Mouse (Mus musculus) liver, postnatal 0 days (tissue): ENCODE measurements around the gene 2210408I21Rik. TPM values are rescaled to one million over a fixed set of nuclear protein-coding genes. Genes with fewer than 3 reads are reported as not detected.
A peak's percentile ranks its signal among the peaks of the same experiment; 100 is the strongest.

ENCODE experiments used
- ATAC-seq: fragments of 200-750 bp; cut with Nextera tagmentation; 2 replicates; pipeline ENCODE4 v1.8.0; 2017; ENCODE audit warnings: mild to moderate bottlenecking, moderate library complexity
- DNase-seq: peaks from one replicate; pipeline ENCODE4 v3.0.0-alpha.2; 2016
- H3K27ac ChIP-seq: fragments of 300-500 bp; sonication (generic); 2 replicates; pipeline ENCODE4 v1.5.1; 2014; ENCODE audit warnings: antibody characterized with exemption, moderate library complexity, mild to moderate bottlenecking, low read depth
- H3K27me3 ChIP-seq: fragments of 300-500 bp; sonication (generic); 2 replicates; pipeline ENCODE4 v1.6.1; 2014; ENCODE audit warnings: low read length, control low read depth, mixed read lengths; ENCODE audit not compliant: insufficient read depth
- H3K36me3 ChIP-seq: fragments of 300-500 bp; sonication (generic); replicated peaks from 2 replicates; pipeline ENCODE4 v1.6.1; 2014; ENCODE audit warnings: mild to moderate bottlenecking, control low read depth, low read length, moderate library complexity, mixed read lengths; ENCODE audit not compliant: insufficient read depth
- H3K4me1 ChIP-seq: fragments of 300-500 bp; sonication (generic); 2 replicates; pipeline ENCODE4 v1.6.1; 2014; ENCODE audit warnings: antibody characterized with exemption, mild to moderate bottlenecking, control low read depth; ENCODE audit not compliant: insufficient read depth
- H3K4me2 ChIP-seq: fragments of 300-500 bp; sonication (generic); 2 replicates; pipeline ENCODE4 v1.6.1; 2014; ENCODE audit warnings: low read depth, mild to moderate bottlenecking, low read length, moderate library complexity, mixed read lengths
- H3K4me3 ChIP-seq: fragments of 300-500 bp; sonication (generic); 2 replicates; pipeline ENCODE4 v1.5.1; 2014; ENCODE audit warnings: low read depth, low read length
- H3K9ac ChIP-seq: fragments of 300-500 bp; sonication (generic); replicated peaks from 2 replicates; pipeline ENCODE4 v1.6.1; 2014; ENCODE audit warnings: mild to moderate bottlenecking, moderate library complexity
- H3K9me3 ChIP-seq: fragments of 300-500 bp; sonication (generic); 2 replicates; pipeline ENCODE4 v1.6.1; 2016; ENCODE audit warnings: mild to moderate bottlenecking, control low read depth, low read length, mixed read lengths
- CTCF ChIP-seq: sonication (generic); IDR thresholded peaks from 2 replicates; pipeline ENCODE4 v1.5.1; 2016; ENCODE audit warnings: antibody characterized with exemption, low read depth
- EP300 ChIP-seq: IDR thresholded peaks from 2 replicates; pipeline ENCODE4 v1.6.1; 2016; ENCODE audit warnings: antibody characterized with exemption, low read depth, mild to moderate bottlenecking
- WGBS: fragments of 180-500 bp; shearing (Covaris S2); extraction: QIAGEN DNeasy Blood & Tissue Kit; methylation state at CpG from one replicate; pipeline ENCODE4 v1.1.7; 2014; ENCODE audit not compliant: insufficient replicate concordance; 5-methylcytosine and 5-hydroxymethylcytosine counted together
- polyA plus RNA-seq: library from polyadenylated mRNA; unstranded; fragments of >200 nt; fragmentation: Nextera tagmentation; extraction: Ambion mirVana; gene quantifications from 2 replicates; pipeline ENCODE4 v1.2.1, GENCODE M21; 2015

2210408I21Rik gene
- polyA plus RNA-seq, 1 experiment from 2014 or later: 2.0 TPM

GRCm38 (mm10) chr13:77389209-77389608 is 253.9 kb downstream of the 2210408I21Rik start:
- Histone ChIP-seq H3K27ac (no peak overlapping the region), H3K9ac (no peak overlapping the region), H3K4me3 (no peak overlapping the region), H3K36me3 (no peaks in the 10 kb centered on the region), H3K27me3 (no peaks in the 10 kb centered on the region), H3K4me2 (no peak overlapping the region), H3K4me1 (no peaks in the 10 kb centered on the region), H3K9me3 (no peaks in the 10 kb centered on the region)
- DNase-seq (no peak), ATAC-seq (no peak)
- TF ChIP-seq CTCF: no peak
- TF ChIP-seq EP300: no peak

GRCm38 (mm10) chr13:77396374-77396773 is 261.0 kb downstream of the 2210408I21Rik start:
- H3K27me3 ChIP-seq: no peaks in the 10 kb centered on the region
- no peaks in the 10 kb centered on the region for H3K4me1 ChIP-seq
- H3K27ac ChIP-seq: no peak overlapping the region
- TF ChIP-seq CTCF (no peak), EP300 (no peak)
- no peak for DNase-seq
- 68% methylated on average over 2 of the region's 2 CpGs for WGBS
- H3K36me3 ChIP-seq: no peaks in the 10 kb centered on the region
- H3K4me3 ChIP-seq: no peak overlapping the region
- ATAC-seq: no peak
- no peaks in the 10 kb centered on the region for H3K9me3 ChIP-seq
- H3K4me2 ChIP-seq: no peak overlapping the region
- H3K9ac ChIP-seq: no peak overlapping the region

GRCm38 (mm10) chr13:77396981-77397380 is 261.6 kb downstream of the 2210408I21Rik start:
- Histone ChIP-seq H3K36me3 (no peaks in the 10 kb centered on the region), H3K4me1 (no peaks in the 10 kb centered on the region), H3K9me3 (no peaks in the 10 kb centered on the region), H3K4me3 (no peak overlapping the region), H3K4me2 (no peak overlapping the region), H3K9ac (no peak overlapping the region), H3K27ac (no peak overlapping the region), H3K27me3 (no peaks in the 10 kb centered on the region)
- 78% methylated on average over 5 of the region's 5 CpGs for WGBS
- ATAC-seq (no peak), DNase-seq (no peak)
- TF ChIP-seq CTCF: no peak
- TF ChIP-seq EP300: no peak

GRCm38 (mm10) chr13:77397646-77398045 is 262.3 kb downstream of the 2210408I21Rik start:
- no peaks in the 10 kb centered on the region for H3K9me3 ChIP-seq

GRCm38 (mm10) chr13:77398477-77398876 is 263.1 kb downstream of the 2210408I21Rik start:
- TF ChIP-seq EP300: no peak
- no peak for TF ChIP-seq CTCF
- H3K27me3 ChIP-seq: no peaks in the 10 kb centered on the region
- no peaks in the 10 kb centered on the region for H3K9me3 ChIP-seq
- WGBS: 88% methylated on average over 3 of the region's 3 CpGs
- H3K4me3 ChIP-seq: no peak overlapping the region
- ATAC-seq (no peak), DNase-seq (no peak)
- H3K36me3 ChIP-seq: no peaks in the 10 kb centered on the region
- H3K27ac ChIP-seq: no peak overlapping the region
- no peaks in the 10 kb centered on the region for H3K4me1 ChIP-seq
- H3K4me2 ChIP-seq: no peak overlapping the region
- no peak overlapping the region for H3K9ac ChIP-seq

More at GRCm38 (mm10) chr13:77397646-77398045, 262.3 kb downstream of the 2210408I21Rik start:
- H3K36me3 ChIP-seq: no peaks in the 10 kb centered on the region
- no peak overlapping the region for H3K27ac ChIP-seq
- TF ChIP-seq EP300: no peak
- no peak for TF ChIP-seq CTCF
- no peak overlapping the region for H3K4me2 ChIP-seq
- DNase-seq: no peak
- no peaks in the 10 kb centered on the region for H3K4me1 ChIP-seq
- no peak for ATAC-seq
- H3K27me3 ChIP-seq: no peaks in the 10 kb centered on the region
- H3K4me3 ChIP-seq: no peak overlapping the region
- no peak overlapping the region for H3K9ac ChIP-seq
- 79% methylated on average over 7 of the region's 7 CpGs for WGBS

- Histone ChIP-seq H3K9me3 (no peaks in the 10 kb centered on the region), H3K4me2 (no peak overlapping the region), H3K4me3 (no peak overlapping the region), H3K27me3 (no peaks in the 10 kb centered on the region), H3K36me3 (no peaks in the 10 kb centered on the region), H3K27ac (no peak overlapping the region), H3K9ac (no peak overlapping the region), H3K4me1 (no peaks in the 10 kb centered on the region)
- DNase-seq (no peak), ATAC-seq (no peak)
- no peak for TF ChIP-seq EP300
- no peak for TF ChIP-seq CTCF
- WGBS: 72% methylated on average over 2 of the region's 2 CpGs
Observed at GRCm38 (mm10) chr13:77400762-77401161, 265.4 kb downstream of the 2210408I21Rik start.

- Histone ChIP-seq H3K27me3 (no peaks in the 10 kb centered on the region), H3K9me3 (no peaks in the 10 kb centered on the region), H3K4me3 (no peak overlapping the region), H3K4me1 (no peaks in the 10 kb centered on the region), H3K36me3 (no peaks in the 10 kb centered on the region), H3K9ac (no peak overlapping the region), H3K4me2 (no peak overlapping the region), H3K27ac (no peak overlapping the region)
- TF ChIP-seq CTCF (0 out of 2 replicates have a peak, but pooled peaks have one; percentile 12), EP300 (no peak)
- 52% methylated on average over 3 of the region's 3 CpGs for WGBS
- DNase-seq (no peak), ATAC-seq (no peak)
Observed at GRCm38 (mm10) chr13:77408530-77408929, 273.2 kb downstream of the 2210408I21Rik start.
